Mouse (Mus musculus): Measurements from ENCODE around the gene Mrtfb. TPM values are rescaled to one million over a fixed set of nuclear protein-coding genes. Genes with fewer than 3 reads are reported as not detected.

The Mrtfb gene
- polyA plus RNA-seq, 1 experiment from 2014 or later, result 22.6 TPM

- H3K4me1 ChIP-seq (ENCODE audit: control insufficient read depth, insufficient read depth, low read length), result no peaks in the 10 kb centered on the region
- no peak overlapping the region for H3K4me3 ChIP-seq (ENCODE audit: low read depth, low read length)
- ATAC-seq (ENCODE audit: insufficient read depth, low FRiP score, low TSS enrichment), result no peak
- no peak overlapping the region for H3K27ac ChIP-seq (ENCODE audit: low read depth, low read length)
- DNase-seq (ENCODE audit: low spot score), result no peak
- peaks cover 11% of the 10 kb centered on the region for H3K36me3 ChIP-seq (ENCODE audit: control insufficient read depth, insufficient read depth, low read length)
- H3K4me2 ChIP-seq (ENCODE audit: low read depth), result no peak overlapping the region
- H3K9ac ChIP-seq (ENCODE audit: low read length), result no peak overlapping the region
- H3K9me3 ChIP-seq (ENCODE audit: control insufficient read depth, low read length), result 0 out of 2 replicates have a peak, but pooled peaks cover 3% of the 10 kb centered on the region
- no peaks in the 10 kb centered on the region for H3K27me3 ChIP-seq (ENCODE audit: control insufficient read depth, insufficient read depth, low read length)
- WGBS, result 82% methylated on average over 2 of the region's 2 CpGs
These were observed 154.5 kb downstream of the Mrtfb start for GRCm38 (mm10) chr16:13410760-13411159.

DNA sequence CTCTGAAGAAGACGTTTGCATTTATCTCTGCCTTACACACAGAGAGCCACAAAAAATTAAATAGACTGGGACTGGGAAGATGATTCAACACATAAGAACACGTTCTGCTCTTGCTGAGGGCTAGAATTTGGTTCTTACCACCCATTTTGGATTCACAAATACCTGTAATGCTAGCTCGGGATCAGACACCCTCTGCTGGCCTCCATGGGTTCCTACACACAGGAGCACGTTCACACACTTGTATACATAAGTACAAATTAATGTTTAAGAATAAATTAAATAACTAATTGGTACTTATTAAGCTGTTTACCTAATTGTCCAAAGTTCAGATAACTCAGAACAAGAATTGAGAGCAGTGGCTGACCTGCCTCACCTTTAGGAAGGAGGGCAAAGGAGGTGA, 155.2 kb downstream of the Mrtfb start:
- ATAC-seq (ENCODE audit: insufficient read depth, low FRiP score, low TSS enrichment) (no peak), DNase-seq (ENCODE audit: low spot score) (no peak)
- Histone ChIP-seq H3K9ac (ENCODE audit: low read length) (no peak overlapping the region), H3K27me3 (ENCODE audit: control insufficient read depth, insufficient read depth, low read length) (no peaks in the 10 kb centered on the region), H3K27ac (ENCODE audit: low read depth, low read length) (no peak overlapping the region), H3K4me1 (ENCODE audit: control insufficient read depth, insufficient read depth, low read length) (no peaks in the 10 kb centered on the region), H3K36me3 (ENCODE audit: control insufficient read depth, insufficient read depth, low read length) (peaks cover 6% of the 10 kb centered on the region; the same call in 1 of the 2 replicates), H3K4me3 (ENCODE audit: low read depth, low read length) (no peak overlapping the region), H3K9me3 (ENCODE audit: control insufficient read depth, low read length) (0 out of 2 replicates have a peak, but pooled peaks cover 3% of the 10 kb centered on the region), H3K4me2 (ENCODE audit: low read depth) (no peak overlapping the region)
- 91% methylated on average over 4 of the region's 4 CpGs for WGBS

GRCm38 (mm10) chr16:13414566-13414965, 158.3 kb downstream of the Mrtfb start:
- no peak overlapping the region for H3K4me2 ChIP-seq (ENCODE audit: low read depth)
- H3K27ac ChIP-seq (ENCODE audit: low read depth, low read length), result no peak overlapping the region
- H3K27me3 ChIP-seq (ENCODE audit: control insufficient read depth, insufficient read depth, low read length), result no peaks in the 10 kb centered on the region
- H3K36me3 ChIP-seq (ENCODE audit: control insufficient read depth, insufficient read depth, low read length), result peaks cover 6% of the 10 kb centered on the region; the same call in 1 of the 2 replicates
- no peak for DNase-seq (ENCODE audit: low spot score)
- H3K9ac ChIP-seq (ENCODE audit: low read length), result no peak overlapping the region
- no peaks in the 10 kb centered on the region for H3K4me1 ChIP-seq (ENCODE audit: control insufficient read depth, insufficient read depth, low read length)
- no peak overlapping the region for H3K4me3 ChIP-seq (ENCODE audit: low read depth, low read length)
- ATAC-seq (ENCODE audit: insufficient read depth, low FRiP score, low TSS enrichment), result no peak
- WGBS, result 94% methylated on average over 7 of the region's 7 CpGs
- 0 out of 2 replicates have a peak, but pooled peaks cover 3% of the 10 kb centered on the region for H3K9me3 ChIP-seq (ENCODE audit: control insufficient read depth, low read length)

- peaks cover 6% of the 10 kb centered on the region; the same call in 1 of the 2 replicates for H3K36me3 ChIP-seq (ENCODE audit: control insufficient read depth, insufficient read depth, low read length)
- 92% methylated on average over 4 of the region's 4 CpGs for WGBS
These were observed 158.7 kb downstream of the Mrtfb start for GRCm38 (mm10) chr16:13414972-13415371.

GRCm38 (mm10) chr16:13415465-13415864, 159.2 kb downstream of the Mrtfb start:
- no peaks in the 10 kb centered on the region for H3K27me3 ChIP-seq (ENCODE audit: control insufficient read depth, insufficient read depth, low read length)
- WGBS, result 94% methylated on average over 6 of the region's 6 CpGs
- no peak overlapping the region for H3K9ac ChIP-seq (ENCODE audit: low read length)
- H3K4me2 ChIP-seq (ENCODE audit: low read depth), result no peak overlapping the region
- H3K36me3 ChIP-seq (ENCODE audit: control insufficient read depth, insufficient read depth, low read length), result peaks cover 6% of the 10 kb centered on the region; the same call in 1 of the 2 replicates
- no peak for DNase-seq (ENCODE audit: low spot score)
- no peak overlapping the region for H3K27ac ChIP-seq (ENCODE audit: low read depth, low read length)
- no peak for ATAC-seq (ENCODE audit: insufficient read depth, low FRiP score, low TSS enrichment)
- H3K4me1 ChIP-seq (ENCODE audit: control insufficient read depth, insufficient read depth, low read length), result no peaks in the 10 kb centered on the region
- H3K9me3 ChIP-seq (ENCODE audit: control insufficient read depth, low read length), result 0 out of 2 replicates have a peak, but pooled peaks cover 3% of the 10 kb centered on the region
- H3K4me3 ChIP-seq (ENCODE audit: low read depth, low read length), result no peak overlapping the region

More at GRCm38 (mm10) chr16:13414972-13415371, 158.7 kb downstream of the Mrtfb start:
- DNase-seq (ENCODE audit: low spot score) (no peak), ATAC-seq (ENCODE audit: insufficient read depth, low FRiP score, low TSS enrichment) (no peak)
- 0 out of 2 replicates have a peak, but pooled peaks cover 3% of the 10 kb centered on the region for H3K9me3 ChIP-seq (ENCODE audit: control insufficient read depth, low read length)
- H3K27me3 ChIP-seq (ENCODE audit: control insufficient read depth, insufficient read depth, low read length), result no peaks in the 10 kb centered on the region
- H3K9ac ChIP-seq (ENCODE audit: low read length), result no peak overlapping the region
- H3K27ac ChIP-seq (ENCODE audit: low read depth, low read length), result no peak overlapping the region
- no peaks in the 10 kb centered on the region for H3K4me1 ChIP-seq (ENCODE audit: control insufficient read depth, insufficient read depth, low read length)
- H3K4me3 ChIP-seq (ENCODE audit: low read depth, low read length), result no peak overlapping the region
- no peak overlapping the region for H3K4me2 ChIP-seq (ENCODE audit: low read depth)

DNA sequence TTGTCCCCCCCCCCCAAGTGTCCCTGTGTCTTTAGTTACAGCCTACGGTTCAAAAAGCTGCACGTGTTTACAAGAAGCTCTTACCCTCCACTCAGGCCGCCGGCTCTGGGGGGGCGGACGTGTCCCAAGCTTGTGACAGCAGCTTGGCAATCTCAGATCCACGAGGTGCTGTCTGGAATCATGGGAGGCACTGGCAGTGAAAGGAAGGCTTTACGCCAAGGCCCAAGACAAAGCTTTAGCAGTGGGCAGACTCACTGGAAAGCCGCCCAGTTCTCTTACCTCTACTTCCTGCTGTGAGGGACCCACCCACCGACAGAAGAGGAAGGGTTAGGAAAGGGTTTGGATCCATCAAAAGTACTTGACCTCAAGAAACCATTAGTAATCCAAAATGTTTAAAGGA, 160.2 kb downstream of the Mrtfb start:
- Histone ChIP-seq H3K9ac (ENCODE audit: low read length) (no peak overlapping the region), H3K4me3 (ENCODE audit: low read depth, low read length) (no peak overlapping the region), H3K27ac (ENCODE audit: low read depth, low read length) (no peak overlapping the region), H3K27me3 (ENCODE audit: control insufficient read depth, insufficient read depth, low read length) (no peaks in the 10 kb centered on the region), H3K36me3 (ENCODE audit: control insufficient read depth, insufficient read depth, low read length) (peaks cover 2% of the 10 kb centered on the region; the same call in 1 of the 2 replicates), H3K4me1 (ENCODE audit: control insufficient read depth, insufficient read depth, low read length) (no peaks in the 10 kb centered on the region), H3K4me2 (ENCODE audit: low read depth) (no peak overlapping the region), H3K9me3 (ENCODE audit: control insufficient read depth, low read length) (no peaks in the 10 kb centered on the region)
- DNase-seq (ENCODE audit: low spot score) (no peak), ATAC-seq (ENCODE audit: insufficient read depth, low FRiP score, low TSS enrichment) (no peak)
- WGBS, result 84% methylated on average over 10 of the region's 10 CpGs

- H3K4me3 ChIP-seq (ENCODE audit: low read depth, low read length), result no peak overlapping the region
- ATAC-seq (ENCODE audit: insufficient read depth, low FRiP score, low TSS enrichment) (no peak), DNase-seq (ENCODE audit: low spot score) (no peak)
- H3K4me2 ChIP-seq (ENCODE audit: low read depth), result no peak overlapping the region
- H3K4me1 ChIP-seq (ENCODE audit: control insufficient read depth, insufficient read depth, low read length), result no peaks in the 10 kb centered on the region
- H3K27me3 ChIP-seq (ENCODE audit: control insufficient read depth, insufficient read depth, low read length), result no peaks in the 10 kb centered on the region
- H3K9ac ChIP-seq (ENCODE audit: low read length), result no peak overlapping the region
- WGBS, result 89% methylated on average over 5 of the region's 5 CpGs
- no peak overlapping the region for H3K27ac ChIP-seq (ENCODE audit: low read depth, low read length)
- no peaks in the 10 kb centered on the region for H3K36me3 ChIP-seq (ENCODE audit: control insufficient read depth, insufficient read depth, low read length)
- H3K9me3 ChIP-seq (ENCODE audit: control insufficient read depth, low read length), result no peaks in the 10 kb centered on the region
These were observed 161.6 kb downstream of the Mrtfb start for GRCm38 (mm10) chr16:13417904-13418303.

DNA sequence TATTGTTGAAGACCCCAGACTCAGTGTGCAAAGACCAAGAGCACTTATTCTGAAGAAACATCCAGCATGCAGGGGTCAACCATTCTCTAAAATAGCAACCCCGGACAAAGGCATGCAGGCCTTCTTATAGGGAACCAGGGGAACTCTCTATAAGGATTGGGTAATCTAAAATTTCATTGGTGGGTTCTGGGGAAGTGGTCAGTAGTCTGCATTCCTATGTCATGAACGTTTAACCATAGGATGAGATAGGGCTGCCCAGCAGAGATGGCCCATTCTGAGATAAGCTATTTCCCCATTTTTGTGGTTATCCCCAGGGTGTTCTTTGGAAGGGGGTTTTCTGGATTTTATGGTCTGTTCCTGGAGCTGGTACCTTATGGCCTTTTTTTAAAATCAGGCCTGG, 163.5 kb downstream of the Mrtfb start:
- H3K4me1 ChIP-seq (ENCODE audit: control insufficient read depth, insufficient read depth, low read length), result no peaks in the 10 kb centered on the region
- WGBS, result 83% methylated on average over 2 of the region's 2 CpGs

GRCm38 (mm10) chr16:13422522-13422921, 166.2 kb downstream of the Mrtfb start:
- Histone ChIP-seq H3K36me3 (ENCODE audit: control insufficient read depth, insufficient read depth, low read length) (no peaks in the 10 kb centered on the region), H3K4me1 (ENCODE audit: control insufficient read depth, insufficient read depth, low read length) (no peaks in the 10 kb centered on the region), H3K4me2 (ENCODE audit: low read depth) (no peak overlapping the region), H3K9me3 (ENCODE audit: control insufficient read depth, low read length) (no peaks in the 10 kb centered on the region), H3K9ac (ENCODE audit: low read length) (no peak overlapping the region), H3K27ac (ENCODE audit: low read depth, low read length) (no peak overlapping the region), H3K27me3 (ENCODE audit: control insufficient read depth, insufficient read depth, low read length) (no peaks in the 10 kb centered on the region), H3K4me3 (ENCODE audit: low read depth, low read length) (no peak overlapping the region)
- ATAC-seq (ENCODE audit: insufficient read depth, low FRiP score, low TSS enrichment), result no peak
- WGBS, result 96% methylated on average over 3 of the region's 3 CpGs
- no peak for DNase-seq (ENCODE audit: low spot score)

More for the DNA sequence above, 163.5 kb downstream of the Mrtfb start:
- ATAC-seq (ENCODE audit: insufficient read depth, low FRiP score, low TSS enrichment) (no peak), DNase-seq (ENCODE audit: low spot score) (no peak)
- H3K27ac ChIP-seq (ENCODE audit: low read depth, low read length), result no peak overlapping the region
- H3K4me3 ChIP-seq (ENCODE audit: low read depth, low read length), result no peak overlapping the region
- H3K9me3 ChIP-seq (ENCODE audit: control insufficient read depth, low read length), result no peaks in the 10 kb centered on the region
- no peak overlapping the region for H3K4me2 ChIP-seq (ENCODE audit: low read depth)
- no peak overlapping the region for H3K9ac ChIP-seq (ENCODE audit: low read length)
- no peaks in the 10 kb centered on the region for H3K27me3 ChIP-seq (ENCODE audit: control insufficient read depth, insufficient read depth, low read length)
- no peaks in the 10 kb centered on the region for H3K36me3 ChIP-seq (ENCODE audit: control insufficient read depth, insufficient read depth, low read length)

Measured in neural tube, embryonic 11.5 days (tissue).